Mouse (Mus musculus) central nervous system, embryonic 14 days (tissue): ENCODE measurements around the gene Pramef20. TPM values are rescaled to one million over a fixed set of nuclear protein-coding genes. Genes with fewer than 3 reads are reported as not detected.

Source experiments
- polyA plus RNA-seq: library from polyadenylated mRNA; depleted of rRNA; stranded (reverse); fragments of >200 nt; gene quantifications from 2 replicates; pipeline ENCODE4 v1.2.3, GENCODE M21; 2012; rRNA removed

Pramef20 gene
- polyA plus RNA-seq, result not detected in 2 replicates

GRCm38 (mm10) chr4:144377911-144378310 lies at the start of gene Pramef20:
Pramef20 (minus strand) TSS chr4:144377933.

DNA sequence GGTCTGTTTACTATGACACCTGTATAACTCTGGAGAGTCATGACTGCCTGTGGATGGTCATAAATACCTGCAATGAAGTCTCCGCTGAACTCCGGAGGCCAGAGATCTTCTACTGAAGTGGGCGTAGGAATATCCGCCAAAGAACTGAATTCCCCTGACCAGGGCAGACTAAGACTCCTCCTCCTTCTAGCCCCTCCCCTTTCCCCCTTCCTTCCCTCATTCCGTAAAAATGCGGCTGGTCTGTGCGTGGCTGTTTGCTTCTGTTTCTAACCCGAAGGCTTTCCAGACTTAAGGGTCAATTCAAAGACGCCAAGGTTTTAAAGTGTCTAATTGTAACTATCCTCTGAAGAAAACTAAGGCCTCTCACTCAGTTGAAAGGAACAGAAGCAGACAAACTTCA lies 30.6 kb upstream of the Pramef20 start, which contains the start of gene Pramef12:
Gene Pramef12 (minus strand): TSS at position 175 of the 400 bp plus-strand sequence.

DNA sequence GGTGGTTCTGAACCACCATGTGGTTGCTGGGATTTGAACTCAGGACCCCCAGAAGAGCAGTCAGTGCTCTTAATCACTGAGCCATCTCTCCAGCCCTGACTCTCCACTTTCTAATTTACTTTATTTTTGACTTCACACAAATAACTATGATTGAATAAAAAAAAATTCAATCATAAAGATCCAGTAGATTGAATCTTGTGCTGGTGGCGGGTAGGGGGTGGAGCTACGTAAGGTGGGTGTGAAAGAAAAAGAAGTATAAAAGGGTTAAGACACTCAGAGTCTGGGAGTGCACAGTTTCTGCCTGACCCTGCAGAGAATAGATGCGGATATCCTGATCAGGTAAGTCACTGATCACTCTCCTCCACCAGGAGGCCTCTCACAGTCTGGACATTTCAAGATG lies 20.1 kb downstream of the Pramef20 start, which contains the start of gene Gm13119:
Gene Gm13119 (plus strand): TSS at position 301 of the 400 bp plus-strand sequence.

DNA sequence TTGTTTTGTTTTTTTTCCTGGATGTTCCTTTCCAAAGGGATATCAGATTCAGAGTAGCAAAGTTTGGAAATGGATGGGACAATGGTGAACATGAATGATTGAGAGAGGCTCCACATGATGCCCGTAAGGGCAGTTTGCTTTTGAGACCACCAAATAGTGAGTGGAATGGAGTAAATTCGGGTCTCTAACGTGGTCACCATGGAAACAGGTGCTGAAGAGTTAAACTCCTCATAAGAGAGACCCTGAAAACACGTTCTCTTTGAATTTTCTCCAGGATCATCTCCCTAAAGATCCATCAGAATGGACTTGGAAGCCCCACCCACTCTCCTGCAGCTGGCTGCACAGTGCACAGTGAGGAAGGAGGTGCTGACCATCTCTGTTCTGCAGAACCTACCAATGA lies 47.8 kb downstream of the Pramef20 start, which contains the start of gene Gm13128:
Gene Gm13128 (plus strand): TSS at position 301 of the 400 bp plus-strand sequence.

Other genes starting within 250 kb of the Pramef20 start
- gene Oog3, start 215.3 kb downstream of the Pramef20 start, polyA plus RNA-seq, result not detected in 2 replicates
- gene Oog2, start 187.2 kb downstream of the Pramef20 start, polyA plus RNA-seq, result not detected in 2 replicates
- not detected in 2 replicates for gene C87977, start 164.6 kb downstream of the Pramef20 start, polyA plus RNA-seq
- gene Pramel5, start 97.4 kb downstream of the Pramef20 start, polyA plus RNA-seq, result not detected in 2 replicates
- not detected in 2 replicates for gene Gm13128, start 47.7 kb downstream of the Pramef20 start, polyA plus RNA-seq
- not detected in 2 replicates for gene Gm13119, start 20.0 kb downstream of the Pramef20 start, polyA plus RNA-seq
- 0.19 TPM in 1 of 2 replicates, not detected in the other for gene Pramef12, start 30.5 kb upstream of the Pramef20 start, polyA plus RNA-seq
- gene 1700012P22Rik, start 60.8 kb upstream of the Pramef20 start, polyA plus RNA-seq, result 0.08 and 0.09 TPM in 2 replicates
- gene Gm9944, start 75.4 kb upstream of the Pramef20 start, polyA plus RNA-seq, result not detected in 2 replicates
- not detected in 2 replicates for gene Aadacl3, start 85.8 kb upstream of the Pramef20 start, polyA plus RNA-seq
- not detected in 2 replicates for gene 9430007A20Rik, start 141.9 kb upstream of the Pramef20 start, polyA plus RNA-seq
- gene Gm13124, start 187.2 kb upstream of the Pramef20 start, polyA plus RNA-seq, result not detected in 2 replicates
- gene Aadacl4, start 235.8 kb upstream of the Pramef20 start, polyA plus RNA-seq, result not detected in 2 replicates